Comparison of ENCODE assay signal across 9 mouse cellular contexts in genomic region chr4:145229524-145230163, GRCm38 (mm10). TPM values are rescaled to one million over a fixed set of nuclear protein-coding genes. Genes with fewer than 3 reads are reported as not detected.
A peak's percentile ranks its signal among the peaks of the same experiment; 100 is the strongest.
DNase-seq lines count a peak whose midpoint lies in the region; ATAC-seq lines count a peak whose summit lies in the region.
"Had no signal": no experiment of that assay in that cellular context is flagged by ENCODE, and none has a peak within 500 bp of the region (broad histone marks: within the 10 kb centered on the region; RNA-seq: fewer than 3 reads in every experiment).

No protein-coding gene starts in this region.

- peak; percentile 55 for DNase-seq in heart, adult 8-10 months (ENCODE audit: low spot score)
- DNase-seq in heart, embryonic 10.5 days (ENCODE audit: low spot score): no peak
- DNase-seq in CD4-positive, CD25-positive, alpha-beta regulatory T cell, adult 2 months (ENCODE audit: low read depth, low spot score): peak; percentile 63
- peak; percentile 42 to 53 for DNase-seq in lung, postnatal 4 days
- DNase-seq in testis, postnatal 10 days (ENCODE audit: low spot score): no peak
- DNase-seq in right cerebral cortex, postnatal 14 days: no peak
- no peak for DNase-seq in urinary bladder, postnatal 25 days (ENCODE audit: low spot score)

- ATAC-seq in heart, embryonic 15.5 days (replicated peaks; ENCODE audit: insufficient number of reproducible peaks, insufficient read depth, low FRiP score, low read depth): peak; percentile 32

- H3K27ac ChIP-seq in heart, embryonic 10.5 days: no peak overlapping the region
- no peak overlapping the region for H3K27ac ChIP-seq in heart, embryonic 15.5 days
- H3K27ac ChIP-seq: embryonic facial prominence, embryonic 15.5 days had no signal

- no peak overlapping the region for H3K9ac ChIP-seq in heart, embryonic 15.5 days
- H3K9ac ChIP-seq: embryonic facial prominence, embryonic 15.5 days had no signal

- H3K4me1 ChIP-seq in heart, embryonic 10.5 days: peaks cover 13% of the 10 kb centered on the region; the same call in 1 of the 2 replicates
- H3K4me1 ChIP-seq in heart, embryonic 15.5 days (replicated peaks): peaks cover 14% of the 10 kb centered on the region; the same call in 1 of the 2 replicates
- H3K4me1 ChIP-seq: embryonic facial prominence, embryonic 15.5 days had no signal

- H3K9me3 ChIP-seq in heart, embryonic 10.5 days: no peaks in the 10 kb centered on the region
- H3K9me3 ChIP-seq in heart, embryonic 15.5 days (replicated peaks): no peaks in the 10 kb centered on the region
- H3K9me3 ChIP-seq: embryonic facial prominence, embryonic 15.5 days had no signal

- no peaks in the 10 kb centered on the region for H3K27me3 ChIP-seq in heart, embryonic 10.5 days (ENCODE audit: insufficient read depth, poor library complexity, severe bottlenecking)
- no peaks in the 10 kb centered on the region for H3K27me3 ChIP-seq in heart, embryonic 15.5 days
- H3K27me3 ChIP-seq: embryonic facial prominence, embryonic 15.5 days had no signal

- no peak overlapping the region for H3K4me2 ChIP-seq in heart, embryonic 15.5 days
- H3K4me2 ChIP-seq: embryonic facial prominence, embryonic 15.5 days had no signal

- H3K36me3 ChIP-seq in heart, embryonic 10.5 days: no peaks in the 10 kb centered on the region
- no peaks in the 10 kb centered on the region for H3K36me3 ChIP-seq in heart, embryonic 15.5 days
- H3K36me3 ChIP-seq: embryonic facial prominence, embryonic 15.5 days had no signal

- no peak overlapping the region for H3K4me3 ChIP-seq in heart, embryonic 10.5 days
- no peak overlapping the region for H3K4me3 ChIP-seq in heart, embryonic 15.5 days
- H3K4me3 ChIP-seq: embryonic facial prominence, embryonic 15.5 days had no signal

- WGBS in heart, embryonic 10.5 days: 85% methylated on average over 5 of the region's 5 CpGs
- WGBS in heart, embryonic 15.5 days: 78% methylated on average over 5 of the region's 5 CpGs

RNA-seq across cellular contexts. Expression of gene Tnfrsf1b, which starts 17.0 kb away (rescaled TPM):
- total RNA-seq in heart, adult 8-10 months (2022): 1 to 10 TPM; 4.6 to 7.7 (median 5.3) TPM
- 2.5 and 4.2 TPM in 2 replicates for polyA plus RNA-seq in heart, embryonic 10.5 days (2016; fragmentation: Nextera tagmentation; extraction: Ambion mirVana)
- polyA plus RNA-seq in heart, embryonic 15.5 days (2015; fragmentation: Nextera tagmentation; extraction: Ambion mirVana): 2.9 and 6.0 TPM in 2 replicates

RNA-seq across cellular contexts. Expression of gene Vps13d, which starts 34.8 kb away (rescaled TPM):
- 10 to 100 TPM; 76.7 to 88.3 (median 79.4) TPM for total RNA-seq in heart, adult 8-10 months (2022)
- polyA plus RNA-seq in heart, embryonic 10.5 days (2016; fragmentation: Nextera tagmentation; extraction: Ambion mirVana): 6.3 and 6.4 TPM in 2 replicates
- 6.9 and 7.3 TPM in 2 replicates for polyA plus RNA-seq in heart, embryonic 15.5 days (2015; fragmentation: Nextera tagmentation; extraction: Ambion mirVana)

Comparison
In these comparisons a context has a peak if more than half of its experiments do, and no peak if none do; other contexts are left out.
1. DNase-seq: peak in heart, adult 8-10 months (single experiment), CD4-positive, CD25-positive, alpha-beta regulatory T cell, adult 2 months (single experiment) and lung, postnatal 4 days (2 of 2); none in heart, embryonic 10.5 days (single experiment), testis, postnatal 10 days (single experiment), right cerebral cortex, postnatal 14 days (single experiment) and urinary bladder, postnatal 25 days (single experiment).